ENCODE assay signal across 8 mouse cellular contexts in the genomic region with DNA sequence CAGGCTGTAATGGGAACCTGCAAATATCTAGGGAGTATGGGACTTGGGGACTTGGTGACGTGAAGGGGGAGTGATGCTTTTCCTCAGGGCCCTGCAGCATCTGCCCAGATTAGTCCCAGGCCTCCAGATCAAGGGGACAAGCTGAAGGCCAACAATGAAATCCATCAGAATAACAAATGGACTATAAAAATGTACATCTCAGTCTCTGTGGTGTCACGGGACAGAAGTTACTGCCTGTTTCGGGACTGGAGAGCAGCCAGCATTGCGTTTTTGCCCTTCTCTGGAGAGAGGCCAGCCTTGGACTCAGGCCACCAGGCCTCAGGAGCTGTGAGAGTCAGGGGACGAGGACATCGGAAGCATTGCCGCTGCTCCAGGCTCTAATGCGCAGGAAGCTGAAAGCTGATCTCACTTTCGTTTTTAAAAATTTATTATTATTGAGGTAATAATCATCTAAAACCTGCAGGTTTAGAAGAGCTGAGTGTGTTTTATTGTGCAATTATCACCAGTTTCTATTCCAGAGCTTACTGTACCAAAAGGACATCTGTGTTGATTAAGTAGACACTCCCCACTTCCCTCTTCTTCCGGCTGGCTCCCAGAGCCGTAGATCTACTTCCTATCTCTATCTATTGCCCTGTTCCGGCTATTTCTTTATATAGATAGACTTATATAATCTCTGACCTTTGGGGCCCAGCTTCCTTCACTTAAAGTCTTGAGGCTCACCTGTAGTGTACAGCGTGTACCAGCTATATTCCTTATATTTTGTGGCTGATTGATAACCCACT.
DNase-seq lines count a peak whose midpoint lies in the region; ATAC-seq and TF ChIP-seq lines count a peak whose summit lies in the region.

No protein-coding gene starts in this region.

- no peak for TF ChIP-seq POLR2A in spleen, adult 2 months (IDR thresholded peaks at IDR 0.05; ENCODE audit: low read depth, low read length)

- WGBS in spleen, adult 2 months: 72% methylated on average over 13 of the region's 13 CpGs
- WGBS in intestine, postnatal 0 days: 44% methylated on average over 13 of the region's 13 CpGs

- peaks cover 18% of the 10 kb centered on the region for H3K4me1 ChIP-seq in spleen, adult 2 months (ENCODE audit: control insufficient read depth, insufficient read depth, insufficient read length)
- H3K4me1 ChIP-seq in intestine, postnatal 0 days (replicated peaks; ENCODE audit: control insufficient read depth, insufficient read depth, low read length): no peaks in the 10 kb centered on the region

- 0 out of 2 replicates have a peak overlapping the region, but pooled peaks have one; percentile 12 for H3K27ac ChIP-seq in spleen, adult 2 months (ENCODE audit: insufficient read depth, low read length)
- H3K27ac ChIP-seq in intestine, postnatal 0 days (ENCODE audit: low read depth, low read length): no peak overlapping the region
- H3K27ac ChIP-seq in left cerebral cortex, adult 2 months: no peak overlapping the region

- H3K4me3 ChIP-seq in spleen, adult 2 months (ENCODE audit: extremely low read depth, insufficient read depth, insufficient read length): no peak overlapping the region
- H3K4me3 ChIP-seq in intestine, postnatal 0 days (ENCODE audit: low read depth, low read length): no peak overlapping the region
- H3K4me3 ChIP-seq in left cerebral cortex, adult 2 months: no peak overlapping the region

- intact Hi-C loops in left cerebral cortex, adult 2 months (cut with DNase I): no loop called here
- intact Hi-C loops in left cerebral cortex, postnatal 10 days (cut with DNase I): no loop called here

- no peak for TF ChIP-seq CTCF in spleen, adult 2 months (IDR thresholded peaks at IDR 0.05; ENCODE audit: extremely low read depth, insufficient read depth, insufficient read length, insufficient replicate concordance)
- no peak for TF ChIP-seq CTCF in intestine, postnatal 0 days (IDR thresholded peaks at IDR 0.05; ENCODE audit: low read depth)
- no peak for TF ChIP-seq CTCF in left cerebral cortex, adult 2 months (IDR thresholded peaks at IDR 0.05)

- H3K9me3 ChIP-seq in intestine, postnatal 0 days (ENCODE audit: control insufficient read depth): no peaks in the 10 kb centered on the region

- 0 out of 2 replicates have a peak overlapping the region, but pooled peaks have one; percentile 28 for H3K4me2 ChIP-seq in intestine, postnatal 0 days (replicated peaks; ENCODE audit: low read depth)

- H3K27me3 ChIP-seq in spleen, adult 2 months (ENCODE audit: control insufficient read depth, insufficient read depth, low read length): no peaks in the 10 kb centered on the region
- H3K27me3 ChIP-seq in intestine, postnatal 0 days (replicated peaks; ENCODE audit: control insufficient read depth, insufficient read depth, low read length): peaks cover 4% of the 10 kb centered on the region; the same call in 1 of the 2 replicates

- no peak for ATAC-seq in intestine, postnatal 0 days

- H3K9ac ChIP-seq in intestine, postnatal 0 days (ENCODE audit: low read depth, low read length): no peak overlapping the region

- no peaks in the 10 kb centered on the region for H3K36me3 ChIP-seq in spleen, adult 2 months (ENCODE audit: control insufficient read depth, insufficient read depth, low read length)
- no peaks in the 10 kb centered on the region for H3K36me3 ChIP-seq in intestine, postnatal 0 days (ENCODE audit: control insufficient read depth, insufficient read depth)

- DNase-seq in spleen, adult 2 months (ENCODE audit: low read depth in 1 of 2, low spot score in 2 of 2): no peak
- no peak for DNase-seq in spleen, postnatal 10 days (ENCODE audit: low spot score in 2 of 2)
- DNase-seq in cerebellum, adult 8-10 months: peak; percentile 50
- peak; percentile 70 to 83 for DNase-seq in lung, postnatal 4 days
- no peak for DNase-seq in left cerebral cortex, adult 2 months (ENCODE audit: extremely low spot score in 1 of 2, low spot score in 2 of 2)
- no peak for DNase-seq in left cerebral cortex, postnatal 10 days (ENCODE audit: extremely low spot score in 1 of 2, low spot score in 2 of 2)
- no peak for DNase-seq in layer of hippocampus, adult 11-12 months (ENCODE audit: low spot score)

Comparison
In these comparisons a context has a peak if more than half of its experiments do, and no peak if none do; other contexts are left out.
1. DNase-seq: peak in cerebellum, adult 8-10 months (single experiment) and lung, postnatal 4 days (2 of 2); none in spleen, adult 2 months (0 of 2), spleen, postnatal 10 days (0 of 2), left cerebral cortex, adult 2 months (0 of 2), left cerebral cortex, postnatal 10 days (0 of 2) and layer of hippocampus, adult 11-12 months (single experiment).